9 mouse cellular contexts compared by ENCODE assay signal in genomic region chr12:17175531-17175951, GRCm38 (mm10). TPM values are rescaled to one million over a fixed set of nuclear protein-coding genes. Genes with fewer than 3 reads are reported as not detected.
DNase-seq lines count a peak whose midpoint lies in the region; ATAC-seq and TF ChIP-seq lines count a peak whose summit lies in the region.
"Had no signal": no experiment of that assay in that cellular context is flagged by ENCODE, and none has a peak within 500 bp of the region (broad histone marks: within the 10 kb centered on the region; RNA-seq: fewer than 3 reads in every experiment).

No protein-coding gene starts in this region.

- H3K4me2 ChIP-seq in lung, postnatal 0 days (replicated peaks; ENCODE audit: low read depth, low read length) = peak overlapping the region; percentile 66
- peak overlapping the region; percentile 77 for H3K4me2 ChIP-seq in hindbrain, embryonic 15.5 days

- ATAC-seq in lung, postnatal 0 days = no peak
- peak; percentile 7; the same call in 1 of the 2 replicates for ATAC-seq in hindbrain, embryonic 15.5 days (ENCODE audit: low FRiP score, low read depth)

- no peak for TF ChIP-seq CTCF in lung, postnatal 0 days (IDR thresholded peaks at IDR 0.05)

- no peaks in the 10 kb centered on the region; the same call in 1 of the 2 replicates for H3K4me1 ChIP-seq in lung, postnatal 0 days (ENCODE audit: insufficient read depth, low read depth, low read length)
- H3K4me1 ChIP-seq in hindbrain, embryonic 15.5 days (replicated peaks) = peaks cover 22% of the 10 kb centered on the region

- H3K9ac ChIP-seq in lung, postnatal 0 days (replicated peaks; ENCODE audit: low read depth) = no peak overlapping the region
- peak overlapping the region; percentile 57 for H3K9ac ChIP-seq in hindbrain, embryonic 15.5 days

- no peaks in the 10 kb centered on the region for H3K36me3 ChIP-seq in lung, postnatal 0 days (ENCODE audit: insufficient read depth, low read length)
- no peaks in the 10 kb centered on the region for H3K36me3 ChIP-seq in hindbrain, embryonic 15.5 days

- peak; percentile 18 to 26 for DNase-seq in cerebellum, postnatal 10 days
- DNase-seq in cerebellum, postnatal 4 days (ENCODE audit: low spot score in 2 of 2) = no peak
- DNase-seq in lung, postnatal 0 days (ENCODE audit: low spot score) = peak; percentile 9
- no peak for DNase-seq in lung, postnatal 14 days
- peak; percentile 40 for DNase-seq in neural tube, embryonic 10.5 days (ENCODE audit: extremely low spot score, low spot score)
- no peak for DNase-seq in spleen, adult 12 weeks (ENCODE audit: low spot score)
- no peak for DNase-seq in thymus, adult 18-20 months

- H3K27me3 ChIP-seq in lung, postnatal 0 days (replicated peaks; ENCODE audit: insufficient read depth, low read length) = peaks cover 14% of the 10 kb centered on the region
- H3K27me3 ChIP-seq in hindbrain, embryonic 15.5 days = peaks cover 10% of the 10 kb centered on the region

- TF ChIP-seq EP300 in lung, postnatal 0 days (IDR thresholded peaks at IDR 0.05) = no peak

- no peak overlapping the region for H3K27ac ChIP-seq in lung, postnatal 0 days (ENCODE audit: low read length)
- peak overlapping the region; percentile 63 for H3K27ac ChIP-seq in hindbrain, embryonic 15.5 days (replicated peaks)

- WGBS in lung, postnatal 0 days = 11% methylated on average over 25 of the region's 25 CpGs
- 17% methylated on average over 25 of the region's 25 CpGs for WGBS in hindbrain, embryonic 15.5 days

- no peaks in the 10 kb centered on the region for H3K9me3 ChIP-seq in lung, postnatal 0 days (ENCODE audit: low read length)
- H3K9me3 ChIP-seq in hindbrain, embryonic 15.5 days = no peaks in the 10 kb centered on the region

- H3K4me3 ChIP-seq in lung, postnatal 0 days (ENCODE audit: low read depth, low read length) = peak overlapping the region; percentile 31
- H3K4me3 ChIP-seq in hindbrain, embryonic 15.5 days = peak overlapping the region; percentile 48
- H3K4me3 ChIP-seq: erythroblast, embryonic 14.5 days had no signal

RNA-seq across cellular contexts. Expression of gene Kcnf1, which starts 1.1 kb away (rescaled TPM):
- polyA plus RNA-seq in lung, postnatal 0 days (2015; fragmentation: Nextera tagmentation; extraction: Ambion mirVana) = 0.08 and 0.15 TPM in 2 replicates
- polyA plus RNA-seq in hindbrain, embryonic 15.5 days (2015; fragmentation: Nextera tagmentation; extraction: Ambion mirVana) = 4.6 and 5.1 TPM in 2 replicates
- polyA plus RNA-seq: erythroblast, embryonic 14.5 days had no signal

Comparison
In these comparisons a context has a peak if more than half of its experiments do, and no peak if none do; other contexts are left out.
1. DNase-seq: peak in cerebellum, postnatal 10 days (2 of 2), lung, postnatal 0 days (single experiment) and neural tube, embryonic 10.5 days (single experiment); none in cerebellum, postnatal 4 days (0 of 2), lung, postnatal 14 days (single experiment), spleen, adult 12 weeks (single experiment) and thymus, adult 18-20 months (0 of 2).